Mouse (Mus musculus): ENCODE results near the gene Shisa4.

GRCm38 (mm10) chr1:135369415-135369814, 5.6 kb downstream of the Shisa4 start:
- TF ChIP-seq CTCF (IDR thresholded peaks at IDR 0.05; ENCODE audit: insufficient read depth, low read length) = no peak
- no peak for TF ChIP-seq POLR2A (IDR thresholded peaks at IDR 0.05; ENCODE audit: borderline replicate concordance, extremely low read depth, low read depth, low read length)

Measured in lung, adult 2 months (tissue).